Mouse (Mus musculus) skeletal muscle tissue, adult 2 months (tissue): ENCODE measurements around the gene Arvcf.

ENCODE experiments used
- DNase-seq: peaks from one replicate; pipeline ENCODE4 v3.0.0-alpha.2; 2012; ENCODE audit warnings: low read depth, low spot score

Gene Arvcf

DNA sequence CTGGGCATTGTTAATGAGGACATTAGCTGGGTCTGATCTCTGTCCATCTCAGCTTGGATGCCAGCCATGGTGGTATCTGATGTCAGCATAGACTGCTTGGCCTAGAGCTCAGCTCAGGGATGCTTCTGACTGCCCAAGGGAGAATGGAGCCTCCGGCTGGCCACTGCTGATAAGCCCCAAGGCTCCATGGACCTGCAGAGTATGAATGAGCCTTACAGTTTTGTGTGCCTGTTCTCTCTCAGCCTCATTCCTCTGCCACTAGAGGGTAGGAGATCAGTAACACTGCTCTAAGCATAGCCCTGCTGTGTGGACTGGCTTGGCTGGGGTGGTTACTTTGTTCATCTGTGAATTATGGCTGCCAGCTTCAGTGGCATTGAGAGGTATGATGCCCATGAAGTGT, 5.1 kb downstream of the Arvcf start:
- no peak for DNase-seq

DNA sequence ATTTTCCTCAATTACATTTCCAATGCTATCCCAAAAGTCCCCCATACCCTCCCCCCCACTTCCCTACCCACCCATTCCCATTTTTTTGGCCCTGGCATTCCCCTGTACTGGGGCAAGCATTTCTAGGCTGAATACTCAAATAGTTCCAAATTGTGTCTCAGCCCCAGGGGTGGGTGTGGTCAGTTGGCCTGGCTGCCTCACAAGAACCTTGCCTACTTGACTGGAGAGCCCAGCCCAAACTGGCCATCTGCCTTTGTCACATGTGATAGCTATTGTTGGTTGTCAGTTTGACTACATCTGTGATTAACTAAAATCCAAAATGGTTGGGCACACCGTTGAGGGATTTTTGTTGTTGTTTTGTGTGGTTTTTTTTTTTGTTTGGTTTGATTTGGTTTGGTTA, 9.0 kb downstream of the Arvcf start:
- DNase-seq, result no peak

DNA sequence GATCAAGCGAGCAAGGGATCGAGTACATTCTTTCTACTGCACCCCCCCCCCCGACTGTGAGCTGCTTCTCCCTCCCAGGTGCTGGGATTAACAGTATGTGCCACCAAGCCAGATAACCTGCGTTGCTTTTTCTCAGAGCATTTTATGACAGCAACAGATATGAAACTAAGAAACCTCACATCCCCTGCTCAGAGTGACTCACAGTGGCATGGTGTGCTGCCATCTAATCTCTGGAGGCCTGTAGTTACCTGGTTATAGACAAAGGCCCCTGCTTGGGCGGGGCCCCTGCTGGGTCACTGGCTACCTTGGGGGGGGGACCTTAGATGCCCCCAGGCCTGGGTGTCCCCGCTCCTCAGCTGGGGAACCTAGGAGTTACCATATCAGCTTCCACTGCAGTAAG, 10.0 kb downstream of the Arvcf start:
- no peak for DNase-seq

DNA sequence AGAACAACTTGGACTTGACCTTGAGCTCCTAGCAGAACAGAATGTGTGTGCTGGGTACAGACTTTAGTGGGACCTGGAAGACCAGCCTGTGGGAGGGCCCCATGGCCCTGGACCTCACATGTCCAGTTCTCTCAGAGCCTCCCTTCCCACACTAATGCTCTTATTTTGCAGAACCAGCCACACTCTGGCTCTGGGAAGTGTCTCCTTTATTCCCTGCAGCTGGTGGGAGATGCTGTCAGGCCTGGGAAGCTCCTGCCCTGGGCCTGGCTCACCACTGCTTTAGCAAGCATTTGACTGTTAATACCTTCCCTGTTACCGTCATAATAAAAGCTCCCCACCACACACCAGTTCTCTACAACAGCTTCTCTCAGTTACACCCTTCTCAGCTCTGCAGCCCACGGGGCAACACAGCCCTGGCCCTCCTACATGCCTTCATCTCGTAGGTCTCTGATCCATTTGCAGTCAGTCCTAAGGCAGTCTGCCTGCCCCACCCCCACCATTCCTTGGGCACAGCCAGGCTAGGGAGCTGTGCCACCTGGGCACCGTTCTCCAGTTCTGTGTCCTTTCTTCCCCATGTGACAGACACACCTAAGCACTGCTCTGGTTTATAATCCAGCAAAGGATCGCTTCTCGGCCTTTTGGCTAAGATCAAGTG, 12.3 kb downstream of the Arvcf start:
- DNase-seq, result no peak

DNA sequence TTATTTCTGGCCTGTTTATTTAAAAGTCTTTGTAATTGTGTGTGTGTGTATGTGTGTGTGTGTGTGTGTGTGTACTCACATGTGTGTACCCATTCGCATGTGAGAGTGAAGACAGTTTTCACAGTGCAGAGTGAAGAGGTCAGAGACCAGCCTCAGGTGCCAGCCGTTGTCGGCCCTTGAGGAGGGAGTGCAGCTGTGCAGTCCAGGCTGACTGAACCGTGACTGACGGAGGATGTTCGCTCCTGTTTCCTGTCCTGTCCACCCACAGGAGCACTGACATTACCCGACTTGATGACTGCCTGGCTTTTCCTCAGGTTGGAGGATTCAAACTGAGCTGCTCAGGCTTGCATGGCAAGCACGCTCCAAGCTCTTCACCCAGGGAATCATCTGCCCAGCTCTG, 15.0 kb downstream of the Arvcf start:
- no peak for DNase-seq

DNA sequence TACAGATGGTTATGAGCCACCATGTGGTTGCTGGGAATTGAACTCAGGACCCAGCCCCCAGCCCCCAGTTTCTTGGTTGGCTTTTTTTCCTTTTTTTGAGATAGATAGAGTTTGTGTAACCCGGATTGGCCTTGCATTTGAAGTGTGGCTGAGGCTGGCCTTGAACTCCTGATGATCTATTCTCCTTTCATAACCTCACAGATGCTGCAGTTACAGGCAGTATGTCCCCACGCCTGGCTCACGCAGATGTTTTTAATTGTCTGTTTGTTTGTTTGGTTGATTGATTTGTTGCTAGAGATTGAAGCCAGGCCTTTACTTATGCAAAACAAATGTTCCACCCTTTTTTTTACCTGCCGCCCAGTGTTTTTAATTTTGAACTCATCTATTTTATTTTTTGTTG, 18.9 kb downstream of the Arvcf start:
- no peak for DNase-seq

DNA sequence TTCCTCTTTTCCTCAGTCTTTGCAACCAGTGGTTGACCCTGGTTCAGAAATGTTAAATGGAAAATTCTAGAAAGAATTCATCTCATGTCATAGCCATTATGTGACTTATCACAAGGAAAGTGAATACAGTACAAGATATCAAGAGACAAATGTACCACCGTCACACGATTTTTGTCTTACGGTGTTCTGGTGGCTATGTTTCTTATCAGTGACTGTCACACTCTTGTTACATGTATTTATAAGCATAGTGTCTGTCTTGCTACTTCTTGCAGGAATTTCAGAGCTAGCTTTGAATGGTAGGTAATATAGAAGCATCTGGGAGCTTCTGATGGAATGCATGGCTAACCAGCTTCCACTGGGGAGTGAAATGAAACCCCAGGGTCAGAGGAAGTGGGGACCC, 22.2 kb downstream of the Arvcf start:
- DNase-seq, result no peak

DNA sequence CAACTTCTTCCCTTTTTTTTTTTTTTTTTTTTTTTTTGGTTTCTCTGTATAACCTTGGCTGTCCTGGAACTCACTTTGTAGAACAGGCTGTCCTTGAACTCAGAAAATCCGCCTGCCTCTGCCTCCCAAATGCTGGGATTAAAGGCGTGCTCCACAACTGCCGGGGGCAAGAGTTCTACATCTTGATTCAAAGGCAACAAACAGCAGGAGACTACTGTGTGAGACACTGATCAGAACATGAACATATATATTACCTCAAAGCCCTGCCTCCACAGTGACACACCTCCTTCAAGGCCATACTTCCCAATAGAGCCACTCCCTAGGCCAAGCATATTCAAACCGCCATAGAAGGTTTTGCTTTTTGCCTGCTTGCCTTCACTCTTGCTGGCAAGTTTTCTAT, 25.6 kb downstream of the Arvcf start:
- DNase-seq, result no peak

DNA sequence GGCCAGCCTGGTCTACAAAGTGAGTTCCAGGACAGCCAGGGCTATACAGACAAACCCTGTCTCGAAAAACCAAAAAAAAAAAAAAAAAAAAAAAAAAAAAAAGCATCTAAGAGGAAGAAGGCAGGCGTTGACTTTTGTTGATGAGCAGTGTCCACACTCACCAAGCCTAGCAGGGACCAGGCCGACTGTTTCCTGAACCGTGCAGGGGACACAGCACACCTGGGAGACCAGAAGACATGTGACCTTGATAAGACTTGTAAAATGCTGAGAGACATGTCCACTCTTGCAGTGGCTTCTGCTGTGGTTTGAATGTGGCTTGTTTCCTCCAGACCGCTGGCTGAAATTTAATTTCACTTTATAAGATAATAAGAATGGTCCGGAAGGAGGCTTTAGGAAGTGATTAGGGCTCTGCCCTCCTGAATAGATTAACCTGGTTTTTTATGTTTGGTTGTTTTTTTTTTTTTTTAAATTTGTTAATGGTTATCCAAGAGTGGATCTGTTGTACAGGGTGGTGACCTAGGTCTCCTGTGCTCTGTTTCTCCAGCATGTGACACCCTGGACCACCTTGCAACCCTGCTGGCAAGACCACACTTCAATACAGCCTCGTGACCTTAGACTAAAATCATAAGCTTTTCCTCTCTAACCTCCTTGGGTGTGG, 28.4 kb downstream of the Arvcf start:
- DNase-seq, result no peak

DNA sequence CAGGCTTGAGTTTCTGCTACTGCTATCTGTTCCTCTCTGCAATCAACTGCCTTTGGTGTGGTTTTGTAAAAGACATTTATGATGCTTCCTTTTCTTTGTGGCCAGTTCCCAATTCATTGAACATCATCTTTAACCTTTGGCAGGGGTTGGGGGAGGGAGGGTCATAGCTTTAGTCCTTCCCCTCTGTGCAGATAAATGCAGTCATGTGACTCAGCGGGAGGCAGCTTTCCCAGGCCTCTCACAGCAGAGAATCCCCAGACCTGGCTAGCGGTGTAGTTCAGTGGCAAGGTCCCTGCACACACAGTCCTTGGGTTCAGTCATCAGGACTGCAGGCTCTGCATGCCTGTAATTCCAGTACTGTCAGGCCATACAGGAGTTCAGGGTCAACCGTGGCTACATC, 29.2 kb downstream of the Arvcf start:
- DNase-seq, result no peak

DNA sequence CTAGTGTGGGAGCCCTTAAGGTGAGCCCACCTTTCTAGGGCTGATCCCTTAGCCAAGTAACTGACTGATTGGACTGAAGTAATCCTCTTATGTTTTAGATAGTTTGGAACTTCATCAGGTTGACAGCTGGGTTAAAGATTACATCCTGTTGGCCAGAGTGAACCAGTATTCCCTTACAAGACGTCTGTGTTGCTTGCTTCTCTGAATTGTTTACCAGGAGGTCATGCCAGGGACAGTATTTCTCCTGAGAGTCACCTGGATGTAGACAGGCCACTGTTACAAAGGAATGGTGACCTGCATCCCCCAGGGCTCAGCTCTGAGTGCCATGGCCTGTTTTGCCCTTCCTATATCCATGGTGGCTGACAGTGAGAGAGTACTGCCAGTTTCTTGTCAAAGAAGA, 30.5 kb downstream of the Arvcf start:
- DNase-seq, result no peak

DNA sequence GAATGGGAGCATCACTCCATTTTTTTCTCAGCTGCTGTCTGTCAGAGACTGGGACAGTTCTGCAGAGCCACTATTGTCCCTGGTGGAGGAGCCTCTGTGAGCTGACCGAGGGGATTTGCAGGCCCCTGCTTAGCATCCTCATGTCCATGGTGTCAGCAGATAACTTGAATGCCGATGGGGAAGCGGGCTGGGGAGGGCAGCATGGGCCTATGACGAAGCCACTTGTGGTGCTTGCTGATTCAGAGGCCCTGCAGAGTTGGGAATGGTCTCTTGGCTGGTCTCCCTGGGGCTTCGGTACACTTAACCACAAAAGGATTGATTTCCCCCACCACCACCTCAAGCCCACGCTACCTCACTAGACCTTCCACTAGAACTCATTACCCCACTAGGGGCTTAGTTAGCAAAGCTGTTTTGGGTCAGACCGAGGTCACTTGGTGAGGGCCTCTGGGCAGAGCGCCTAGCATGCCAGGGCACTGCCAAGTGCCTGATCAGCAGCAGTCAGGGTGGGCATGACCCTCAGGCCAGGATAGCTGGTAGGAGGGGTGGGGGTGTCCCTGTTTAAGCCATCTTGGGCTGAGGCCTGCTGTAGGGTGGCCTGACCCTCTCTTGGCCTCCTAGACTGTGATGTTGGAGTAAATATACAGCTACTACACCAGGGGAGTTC, 31.5 kb downstream of the Arvcf start:
- no peak for DNase-seq

DNA sequence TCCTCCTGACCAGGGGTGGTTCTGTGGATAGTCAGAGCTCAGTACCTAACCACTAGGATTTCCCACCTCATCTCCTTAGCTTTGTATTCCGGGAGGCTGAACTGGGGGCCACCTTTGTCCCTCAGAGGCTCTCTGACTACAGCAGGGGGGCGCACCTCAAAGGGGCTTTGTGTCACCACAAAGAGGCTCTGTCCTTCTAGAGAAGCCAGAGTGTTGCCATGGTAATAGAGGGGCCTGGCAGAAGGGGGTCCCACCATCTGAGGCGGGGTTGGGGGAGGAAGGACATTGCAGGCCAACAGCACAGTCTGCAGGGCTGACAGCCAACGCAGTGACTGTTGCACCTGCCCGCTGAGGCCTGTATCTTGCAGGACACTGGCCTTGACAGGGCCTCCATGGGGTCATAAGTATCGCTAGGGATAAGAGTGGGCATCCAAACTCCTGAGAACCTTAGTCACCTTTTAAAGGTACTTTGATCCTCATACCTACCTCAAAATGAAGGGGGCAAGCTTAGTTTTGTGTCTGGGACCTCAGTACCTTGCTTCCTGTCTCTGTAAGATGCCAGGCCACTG, 32.6 kb downstream of the Arvcf start:
- no peak for DNase-seq

DNA sequence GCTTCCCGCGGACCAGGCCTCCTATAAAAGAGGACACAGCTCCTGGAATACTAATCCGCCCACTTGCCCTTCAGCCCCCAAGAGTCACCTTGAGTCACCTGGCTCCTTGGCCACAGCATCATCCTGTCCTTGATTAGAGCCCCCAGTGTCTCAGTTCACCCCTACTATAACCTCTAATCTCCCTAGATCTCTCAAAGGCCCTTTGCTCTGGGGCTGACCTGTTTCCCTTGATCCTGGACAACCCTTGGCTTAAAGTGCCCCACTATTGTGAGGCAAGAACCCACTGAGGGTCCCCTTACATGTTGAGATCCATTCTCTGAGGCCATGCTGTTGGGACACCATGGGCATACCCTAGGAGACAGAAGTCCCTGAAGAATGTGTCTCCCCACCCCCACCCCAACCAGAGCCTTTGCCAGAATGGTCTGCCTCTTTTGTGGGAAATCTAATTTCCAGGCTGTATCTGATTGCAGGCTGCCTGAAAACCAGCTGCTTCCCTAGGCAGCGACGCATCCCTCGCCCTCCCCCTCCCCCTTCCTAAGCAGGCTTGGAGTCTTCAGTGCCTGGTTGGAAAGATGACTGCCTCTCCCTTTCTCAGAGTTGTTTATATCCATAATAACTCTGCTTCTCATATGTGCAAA, 33.8 kb downstream of the Arvcf start:
- DNase-seq, result no peak

DNA sequence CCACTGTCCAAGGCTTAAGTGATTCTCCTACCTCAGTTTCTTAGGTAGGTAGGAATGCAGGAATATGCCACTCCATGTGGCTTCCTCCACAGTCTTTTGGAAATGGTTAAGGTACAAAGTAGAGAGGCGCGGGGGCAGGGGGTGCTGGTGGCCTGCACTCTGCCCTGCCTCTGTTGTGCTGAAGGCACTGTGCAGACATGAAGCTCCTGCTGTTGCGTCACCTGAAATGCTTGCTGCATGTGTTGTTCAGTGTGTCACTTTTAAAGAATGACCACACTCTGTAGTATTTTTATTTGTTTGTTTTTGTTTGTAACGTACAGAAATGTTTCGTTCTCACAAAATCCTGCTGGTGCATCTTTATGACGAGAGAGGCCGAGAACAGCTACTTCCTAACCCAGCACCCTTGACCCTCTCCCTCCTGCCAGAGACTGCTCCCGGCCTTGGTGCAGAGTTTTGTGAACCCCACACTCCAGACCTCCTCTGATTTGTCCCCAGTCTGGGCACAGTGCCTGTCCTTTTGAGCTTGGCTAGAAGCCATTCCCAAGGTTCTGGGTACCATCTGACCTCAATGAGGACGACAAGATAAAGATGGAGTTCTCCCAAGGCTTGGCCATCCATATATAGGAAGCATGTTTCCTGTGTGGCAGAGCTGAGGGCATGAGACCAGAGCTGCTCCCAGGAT, 35.2 kb downstream of the Arvcf start:
- DNase-seq, result no peak

DNA sequence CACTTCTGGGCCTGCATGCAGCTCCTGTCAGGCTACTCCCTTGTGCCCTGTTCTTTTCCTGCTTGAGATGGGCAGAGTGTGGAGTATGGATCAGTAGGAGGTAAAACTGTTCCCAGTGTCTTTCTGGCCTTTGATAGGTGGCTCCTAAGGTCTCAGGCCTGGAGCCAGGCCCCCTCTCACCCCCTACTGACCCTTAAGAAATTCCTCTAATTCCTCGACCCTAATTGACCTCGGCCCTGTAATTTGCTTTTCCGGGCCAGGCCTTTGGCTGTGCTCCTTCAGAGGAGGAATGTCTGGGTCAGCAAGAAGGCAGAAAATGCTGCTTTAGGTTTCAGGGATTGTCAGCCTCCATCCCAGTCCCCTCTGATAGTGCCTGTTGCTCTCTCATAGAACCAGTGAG, 35.8 kb downstream of the Arvcf start:
- no peak for DNase-seq

DNA sequence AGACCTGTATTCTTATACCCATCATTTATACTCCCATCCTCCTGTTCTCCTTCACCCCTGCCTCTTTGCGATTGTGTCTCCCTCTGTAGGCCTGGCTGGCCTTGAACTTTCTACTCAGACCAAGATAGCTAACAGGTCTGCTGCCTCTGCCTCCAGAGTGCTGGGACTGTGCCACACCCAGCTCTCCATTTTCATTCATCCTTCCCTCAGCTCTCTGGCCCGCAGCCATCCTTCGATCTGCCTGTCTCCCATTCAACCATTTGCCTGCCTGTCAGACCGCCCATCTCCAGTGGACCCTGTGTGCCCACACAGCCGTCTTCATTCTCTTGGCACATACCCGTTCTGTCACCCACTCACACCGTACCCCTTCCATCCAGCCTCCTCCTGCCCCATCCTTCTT, 36.2 kb downstream of the Arvcf start:
- DNase-seq, result no peak

DNA sequence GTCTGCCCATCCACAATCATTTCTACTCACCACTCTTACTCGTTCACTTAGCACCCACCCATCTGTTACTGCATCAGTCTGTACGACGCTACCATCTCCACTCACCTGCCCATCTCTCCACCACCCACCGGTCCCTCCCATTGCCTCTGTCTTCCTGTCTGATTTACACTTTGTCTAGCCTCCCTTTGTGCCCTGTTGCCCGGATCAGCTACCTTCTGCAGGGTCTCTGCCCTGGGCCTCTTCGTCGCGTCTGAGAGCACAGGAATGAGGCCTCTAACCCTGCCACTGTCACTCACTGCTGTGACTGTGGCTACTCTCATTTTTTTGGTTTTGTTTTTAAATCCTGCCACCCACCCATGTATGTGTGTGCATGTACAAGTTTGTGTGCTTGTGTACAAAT, 36.7 kb downstream of the Arvcf start:
- no peak for DNase-seq

DNA sequence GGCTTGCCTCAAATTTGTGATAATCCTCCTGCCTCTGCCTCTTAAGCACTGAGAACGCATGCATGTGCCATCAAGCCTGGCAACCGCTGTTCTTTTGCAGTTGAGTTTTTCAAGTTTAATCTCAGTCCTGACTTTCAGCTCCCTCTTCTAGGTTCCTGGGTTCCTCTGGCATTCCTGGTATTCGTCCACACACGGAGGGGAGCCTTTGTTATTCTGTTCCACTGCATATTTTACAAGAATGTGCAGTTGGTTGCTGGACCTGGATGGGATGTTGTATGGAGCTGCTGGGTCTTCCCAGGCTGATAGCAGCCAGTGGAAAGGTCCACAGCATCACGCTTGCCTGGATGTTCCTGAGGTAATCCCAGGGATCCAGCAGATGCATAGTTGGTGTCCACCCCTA, 37.4 kb downstream of the Arvcf start:
- DNase-seq, result no peak

DNA sequence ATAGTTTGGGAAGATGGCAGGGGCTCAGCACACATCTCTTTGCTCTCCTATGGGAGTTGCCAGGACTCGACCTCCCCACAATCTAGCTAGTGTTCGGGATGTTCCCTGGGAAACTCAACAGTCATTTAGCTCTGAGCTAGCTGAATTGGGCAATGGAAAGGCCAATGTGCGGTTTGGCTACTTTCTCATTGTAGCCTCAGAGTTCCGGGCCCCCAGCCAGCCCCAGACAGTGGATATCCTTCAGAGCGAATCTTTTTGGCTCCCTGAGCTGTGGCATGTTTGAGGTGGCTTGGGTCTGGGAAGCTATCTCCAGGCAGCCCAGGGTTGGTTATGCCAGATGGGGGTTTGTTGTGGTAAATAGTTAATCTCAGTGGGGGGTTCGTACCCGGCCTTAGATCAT, 38.5 kb downstream of the Arvcf start:
- peak; percentile 62 for DNase-seq

DNA sequence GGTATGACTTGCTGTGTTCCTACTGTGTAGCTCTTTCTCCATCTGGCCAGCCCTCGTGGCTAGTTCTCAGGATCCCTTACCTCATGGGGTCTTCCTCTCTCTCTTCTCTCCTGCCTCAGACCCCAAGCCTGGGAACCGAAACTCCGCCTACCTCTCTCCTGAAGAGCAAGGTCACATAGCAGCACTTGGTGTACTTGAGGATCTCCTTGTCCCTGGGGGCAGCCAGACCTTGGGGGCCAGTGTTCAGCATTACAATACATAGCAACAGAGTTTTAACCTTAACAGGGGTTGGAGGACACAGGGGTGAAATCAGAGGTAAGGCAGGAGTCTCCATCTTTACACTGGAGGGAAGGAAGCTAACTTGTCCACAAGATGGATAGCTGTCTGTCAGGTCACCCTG, 39.0 kb downstream of the Arvcf start:
- no peak for DNase-seq
